Mouse (Mus musculus) liver, postnatal 0 days (tissue): ENCODE results near the gene Fbln2. TPM values are rescaled to one million over a fixed set of nuclear protein-coding genes. Genes with fewer than 3 reads are reported as not detected.

ENCODE experiments used
- ATAC-seq: fragments of 200-750 bp; cut with Nextera tagmentation; 2 replicates; pipeline ENCODE4 v1.8.0; 2017; ENCODE audit warnings: mild to moderate bottlenecking, moderate library complexity
- DNase-seq: peaks from one replicate; pipeline ENCODE4 v3.0.0-alpha.2; 2016
- H3K27ac ChIP-seq: fragments of 300-500 bp; sonication (generic); 2 replicates; pipeline ENCODE4 v1.5.1; 2014; ENCODE audit warnings: antibody characterized with exemption, moderate library complexity, mild to moderate bottlenecking, low read depth
- H3K27me3 ChIP-seq: fragments of 300-500 bp; sonication (generic); 2 replicates; pipeline ENCODE4 v1.6.1; 2014; ENCODE audit warnings: low read length, control low read depth, mixed read lengths; ENCODE audit not compliant: insufficient read depth
- H3K36me3 ChIP-seq: fragments of 300-500 bp; sonication (generic); replicated peaks from 2 replicates; pipeline ENCODE4 v1.6.1; 2014; ENCODE audit warnings: mild to moderate bottlenecking, control low read depth, low read length, moderate library complexity, mixed read lengths; ENCODE audit not compliant: insufficient read depth
- H3K4me1 ChIP-seq: fragments of 300-500 bp; sonication (generic); 2 replicates; pipeline ENCODE4 v1.6.1; 2014; ENCODE audit warnings: antibody characterized with exemption, mild to moderate bottlenecking, control low read depth; ENCODE audit not compliant: insufficient read depth
- H3K4me2 ChIP-seq: fragments of 300-500 bp; sonication (generic); 2 replicates; pipeline ENCODE4 v1.6.1; 2014; ENCODE audit warnings: low read depth, mild to moderate bottlenecking, low read length, moderate library complexity, mixed read lengths
- H3K4me3 ChIP-seq: fragments of 300-500 bp; sonication (generic); 2 replicates; pipeline ENCODE4 v1.5.1; 2014; ENCODE audit warnings: low read depth, low read length
- H3K9ac ChIP-seq: fragments of 300-500 bp; sonication (generic); replicated peaks from 2 replicates; pipeline ENCODE4 v1.6.1; 2014; ENCODE audit warnings: mild to moderate bottlenecking, moderate library complexity
- H3K9me3 ChIP-seq: fragments of 300-500 bp; sonication (generic); 2 replicates; pipeline ENCODE4 v1.6.1; 2016; ENCODE audit warnings: mild to moderate bottlenecking, control low read depth, low read length, mixed read lengths
- CTCF ChIP-seq: sonication (generic); IDR thresholded peaks from 2 replicates; pipeline ENCODE4 v1.5.1; 2016; ENCODE audit warnings: antibody characterized with exemption, low read depth
- EP300 ChIP-seq: IDR thresholded peaks from 2 replicates; pipeline ENCODE4 v1.6.1; 2016; ENCODE audit warnings: antibody characterized with exemption, low read depth, mild to moderate bottlenecking
- WGBS: fragments of 180-500 bp; shearing (Covaris S2); extraction: QIAGEN DNeasy Blood & Tissue Kit; methylation state at CpG from one replicate; pipeline ENCODE4 v1.1.7; 2014; ENCODE audit not compliant: insufficient replicate concordance; 5-methylcytosine and 5-hydroxymethylcytosine counted together
- polyA plus RNA-seq: library from polyadenylated mRNA; unstranded; fragments of >200 nt; fragmentation: Nextera tagmentation; extraction: Ambion mirVana; gene quantifications from 2 replicates; pipeline ENCODE4 v1.2.1, GENCODE M21; 2015

Gene Fbln2
- polyA plus RNA-seq, 1 experiment from 2014 or later, result 4.0 TPM

DNA sequence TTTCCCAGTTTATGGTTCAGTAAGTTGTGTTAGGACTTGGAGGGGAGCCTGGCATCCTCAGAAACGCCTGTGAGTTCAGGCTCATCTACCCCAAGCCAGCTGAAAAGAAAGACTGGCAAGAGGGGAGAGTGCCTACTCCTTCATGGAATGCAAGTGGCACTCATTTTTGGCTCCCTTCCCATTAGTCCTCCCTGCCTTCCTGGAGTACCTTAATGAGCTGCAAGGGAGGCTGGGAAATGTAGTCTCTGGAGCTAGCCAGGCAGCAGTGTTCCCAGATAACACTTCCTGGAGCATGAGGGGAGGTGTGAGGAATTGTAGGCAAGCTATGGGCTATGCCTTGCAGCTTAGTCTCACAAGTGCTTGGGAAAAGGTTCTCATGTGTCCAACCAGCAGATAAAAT lies 95.7 kb downstream of the Fbln2 start:
- no peak overlapping the region for H3K9ac ChIP-seq
- 47% methylated on average over 1 of the region's 1 CpGs for WGBS
- no peak overlapping the region for H3K4me2 ChIP-seq
- no peaks in the 10 kb centered on the region for H3K27me3 ChIP-seq
- no peak for ATAC-seq
- no peak for DNase-seq
- no peaks in the 10 kb centered on the region for H3K4me1 ChIP-seq
- no peak for TF ChIP-seq CTCF
- TF ChIP-seq EP300, result no peak
- H3K36me3 ChIP-seq, result no peaks in the 10 kb centered on the region
- H3K9me3 ChIP-seq, result no peaks in the 10 kb centered on the region
- no peak overlapping the region for H3K4me3 ChIP-seq
- H3K27ac ChIP-seq, result no peak overlapping the region

GRCm38 (mm10) chr6:91311204-91311603 lies 98.9 kb downstream of the Fbln2 start:
- 93% methylated on average over 5 of the region's 5 CpGs for WGBS
- H3K4me2 ChIP-seq, result no peak overlapping the region
- no peaks in the 10 kb centered on the region for H3K36me3 ChIP-seq
- TF ChIP-seq EP300, result no peak
- TF ChIP-seq CTCF, result no peak
- H3K9me3 ChIP-seq, result peaks cover 4% of the 10 kb centered on the region; the same call in 1 of the 2 replicates
- H3K27me3 ChIP-seq, result no peaks in the 10 kb centered on the region
- H3K4me1 ChIP-seq, result no peaks in the 10 kb centered on the region
- ATAC-seq (no peak), DNase-seq (no peak)
- H3K27ac ChIP-seq, result no peak overlapping the region
- H3K9ac ChIP-seq, result no peak overlapping the region
- H3K4me3 ChIP-seq, result no peak overlapping the region

- H3K4me2 ChIP-seq, result no peak overlapping the region
- WGBS, result 49% methylated on average over 9 of the region's 9 CpGs
- H3K27me3 ChIP-seq, result no peaks in the 10 kb centered on the region
- H3K4me3 ChIP-seq, result no peak overlapping the region
- H3K4me1 ChIP-seq, result no peaks in the 10 kb centered on the region
- no peaks in the 10 kb centered on the region for H3K36me3 ChIP-seq
- TF ChIP-seq CTCF, result no peak
- no peak for TF ChIP-seq EP300
- H3K9me3 ChIP-seq, result peaks cover 4% of the 10 kb centered on the region; the same call in 1 of the 2 replicates
- DNase-seq (no peak), ATAC-seq (no peak)
- no peak overlapping the region for H3K9ac ChIP-seq
- H3K27ac ChIP-seq, result no peak overlapping the region
These were observed 100.2 kb downstream of the Fbln2 start for GRCm38 (mm10) chr6:91312491-91312890.

Other genes with a start within 250 kb of the Fbln2 start
- 4.0 and 4.2 TPM in 2 replicates for gene Iqsec1, start 223.8 kb upstream of the Fbln2 start, polyA plus RNA-seq
- 8.5 and 11.8 TPM in 2 replicates for gene Nup210, start 95.6 kb upstream of the Fbln2 start, polyA plus RNA-seq
- gene Hdac11, start 55.8 kb upstream of the Fbln2 start, polyA plus RNA-seq, result 3.4 and 4.6 TPM in 2 replicates
- 0.04 TPM in 1 of 2 replicates, not detected in the other for gene Wnt7a, start 198.9 kb downstream of the Fbln2 start, polyA plus RNA-seq